Mouse (Mus musculus) granulocyte monocyte progenitor cell, adult 5-6 weeks (primary cell): ENCODE measurements around the gene Drd2. TPM values are rescaled to one million over a fixed set of nuclear protein-coding genes. Genes with fewer than 3 reads are reported as not detected.

Experiments used
- ATAC-seq: replicated peaks from 2 replicates; pipeline ENCODE4 v1.8.0; 2016; ENCODE audit warnings: mild to moderate bottlenecking, moderate TSS enrichment, inconsistent platforms; ENCODE audit not compliant: poor library complexity, severe bottlenecking
- total RNA-seq, 2 experiments: library from RNA; stranded (forward) in 1 of 2; stranded (reverse) in 1 of 2; fragments of 200-712, 200-1000 nt in 1 of 2; fragments of >200 nt in 1 of 2; fragmentation: Nextera tagmentation in 1 of 2; gene quantifications; 2 replicates each; pipeline ENCODE4 v1.2.3; 2014 to 2017

Drd2 gene
- total RNA-seq, 2 experiments from 2014 or later, result not detected

DNA sequence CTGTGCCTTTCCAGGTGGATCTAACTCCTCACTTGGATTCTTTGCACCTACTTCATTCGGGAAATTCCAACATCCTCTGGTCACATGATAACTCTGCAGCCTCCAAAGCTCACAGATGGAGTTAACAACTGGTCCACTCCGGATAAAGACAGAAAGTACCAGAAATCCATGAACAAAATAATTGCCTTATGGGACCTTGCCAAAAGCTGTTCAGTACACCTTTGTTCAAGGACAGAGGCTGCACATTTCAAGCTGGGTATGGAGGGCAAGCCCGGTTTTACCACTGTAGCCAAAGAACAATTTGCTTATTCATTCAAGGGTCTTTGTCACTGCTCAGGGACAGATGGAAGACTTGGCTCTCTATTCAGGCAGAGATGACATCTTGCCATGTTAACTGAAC lies 102.2 kb downstream of the Drd2 start:
- ATAC-seq, result no peak

DNA sequence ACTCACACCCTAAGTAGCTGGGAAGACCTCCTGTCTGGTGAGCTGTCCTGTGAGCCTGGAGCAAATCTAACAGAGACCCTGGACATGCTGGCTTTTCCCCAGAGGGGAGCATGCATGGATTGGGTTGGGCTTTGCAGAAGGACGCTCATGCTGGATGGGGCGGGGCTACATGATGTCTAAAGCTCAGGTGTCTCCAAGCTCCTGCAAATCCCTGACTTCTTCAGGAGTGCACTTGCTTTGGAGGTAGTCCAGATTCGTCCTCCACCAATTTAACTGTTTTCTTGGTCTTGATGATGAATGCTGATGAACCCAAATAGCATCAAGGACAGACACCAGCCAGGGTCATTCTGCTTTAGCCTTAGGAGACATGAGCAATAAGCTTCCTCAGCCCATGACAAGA lies 110.1 kb downstream of the Drd2 start:
- no peak for ATAC-seq

DNA sequence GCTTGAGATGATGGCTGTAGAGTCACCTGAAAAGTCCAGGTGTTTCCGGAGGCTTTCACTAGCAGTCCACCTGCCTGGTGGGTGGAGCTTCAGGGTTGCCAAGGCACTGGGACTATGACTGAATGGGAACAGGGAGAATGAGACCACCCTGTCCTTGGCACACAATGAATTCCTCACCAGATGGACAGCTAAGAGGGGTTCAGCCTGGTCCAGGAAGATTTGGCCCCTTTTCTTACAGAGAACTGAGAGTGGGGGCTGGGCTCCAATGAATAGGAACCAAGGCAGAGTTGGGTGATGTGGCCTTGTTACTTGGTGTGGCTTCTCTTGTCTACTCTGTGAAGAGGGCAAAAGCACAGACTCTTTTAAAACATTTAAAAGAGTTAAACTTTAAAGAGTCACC lies 112.0 kb downstream of the Drd2 start:
- ATAC-seq, result no peak

DNA sequence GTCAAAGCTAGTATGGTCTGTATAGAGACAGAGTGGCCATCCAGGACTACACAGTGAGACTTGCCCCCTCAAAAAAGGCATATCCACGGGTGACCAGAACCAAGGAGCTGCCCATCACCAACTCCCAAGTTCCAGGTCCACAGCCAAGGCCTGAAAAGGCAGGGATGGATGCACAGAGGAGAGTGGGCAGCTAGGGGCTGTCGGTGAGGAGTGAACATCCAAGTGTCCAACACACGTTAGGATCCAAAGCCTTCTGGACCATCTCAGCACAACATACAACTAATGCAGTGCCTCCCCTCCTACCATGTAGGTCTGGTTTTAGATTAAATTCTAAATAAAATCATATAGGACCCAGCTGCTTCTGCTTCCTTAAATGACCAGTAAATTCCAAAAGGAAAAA lies 115.7 kb downstream of the Drd2 start:
- ATAC-seq, result no peak

Other genes with a start within 250 kb of the Drd2 start
- not detected in 2 replicates for gene Gm4894, start 90.1 kb upstream of the Drd2 start, total RNA-seq (2014; fragmentation: Nextera tagmentation)
- gene Gm4894, start 90.1 kb upstream of the Drd2 start, total RNA-seq (2017), result not detected in 2 replicates
- not detected in 2 replicates for gene Ankk1, start 86.4 kb downstream of the Drd2 start, total RNA-seq (2014; fragmentation: Nextera tagmentation)
- not detected in 2 replicates for gene Ankk1, start 86.4 kb downstream of the Drd2 start, total RNA-seq (2017)
- gene Ttc12, start 145.6 kb downstream of the Drd2 start, total RNA-seq (2014; fragmentation: Nextera tagmentation), result 1.3 and 2.2 TPM in 2 replicates
- 0.77 and 3.0 TPM in 2 replicates for gene Ttc12, start 145.6 kb downstream of the Drd2 start, total RNA-seq (2017)